Mouse (Mus musculus) bone marrow, adult 2 months (tissue): ENCODE data around the gene Sntb2.

Source experiments
- CTCF ChIP-seq: fragments of 200-500 bp; IDR thresholded peaks from 2 replicates; pipeline ENCODE4 v1.5.1; 2011; ENCODE audit warnings: low read length, control low read depth; ENCODE audit not compliant: control insufficient read depth, insufficient read depth
- POLR2A ChIP-seq: fragments of 200-500 bp; IDR thresholded peaks from 2 replicates; pipeline ENCODE4 v1.6.1; 2011; ENCODE audit warnings: low read depth, mild to moderate bottlenecking, control low read depth, low read length, borderline replicate concordance; ENCODE audit not compliant: control insufficient read depth

GRCm38 (mm10) chr8:106892210-106892805 is 43.2 kb upstream of the Sntb2 start:
- TF ChIP-seq CTCF: no peak
- TF ChIP-seq POLR2A: no peak
